In the genomic region with DNA sequence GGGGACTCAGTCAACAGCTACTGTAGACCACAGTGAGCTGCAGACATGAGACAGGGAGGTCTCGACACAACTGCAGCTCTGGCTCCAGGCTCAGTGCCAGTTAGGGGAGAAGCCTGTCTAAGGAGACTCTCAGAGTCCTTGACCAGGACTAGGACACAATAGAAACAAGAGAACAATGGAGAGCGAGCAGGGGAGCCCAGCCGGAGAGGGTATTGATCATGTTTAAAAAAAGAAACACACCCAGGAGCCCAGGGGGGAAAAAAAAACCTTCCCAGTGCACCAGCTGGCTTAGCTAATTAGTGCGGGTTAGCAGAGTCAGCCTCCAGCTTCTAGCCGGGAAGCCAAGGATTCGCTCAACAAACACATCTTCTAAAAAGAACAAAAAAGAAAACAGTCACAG, we compare ENCODE assay signal across 17 mouse cellular contexts.
A peak's percentile ranks its signal among the peaks of the same experiment; 100 is the strongest.
DNase-seq lines count a peak whose midpoint lies in the region; ATAC-seq and TF ChIP-seq lines count a peak whose summit lies in the region.
"Had no signal": no experiment of that assay in that cellular context is flagged by ENCODE, and none has a peak within 500 bp of the region (broad histone marks: within the 10 kb centered on the region; RNA-seq: fewer than 3 reads in every experiment).

No protein-coding gene starts in this region.

- WGBS in embryonic facial prominence, embryonic 14.5 days: 14% methylated on average over 6 of the region's 6 CpGs

- H3K4me1 ChIP-seq in ES-E14 (ENCODE audit: control insufficient read depth in 2 of 2, insufficient read depth in 2 of 2, low read length in 2 of 2, poor library complexity in 1 of 2): no peaks in the 10 kb centered on the region
- H3K4me1 ChIP-seq in embryonic facial prominence, embryonic 14.5 days (ENCODE audit: control insufficient read depth, insufficient read depth, low read length): no peaks in the 10 kb centered on the region
- H3K4me1 ChIP-seq: liver, embryonic 13.5 days had no signal

- in situ Hi-C loops in ES-E14 (cut with MboI; ENCODE audit: low sequenced_read_pairs in 2 of 2, unreplicated experiment in 2 of 2): no loop called here

- no peaks in the 10 kb centered on the region for H3K9me3 ChIP-seq in ES-E14 (ENCODE audit: control insufficient read depth, insufficient read depth, low read depth, low read length)
- H3K9me3 ChIP-seq in embryonic facial prominence, embryonic 14.5 days (ENCODE audit: control insufficient read depth, low read length): no peaks in the 10 kb centered on the region
- H3K9me3 ChIP-seq: liver, embryonic 13.5 days had no signal

- no peaks in the 10 kb centered on the region for H3K36me3 ChIP-seq in ES-E14 (ENCODE audit: control insufficient read depth, insufficient read depth, low read length, poor library complexity, severe bottlenecking)
- no peaks in the 10 kb centered on the region for H3K36me3 ChIP-seq in embryonic facial prominence, embryonic 14.5 days (ENCODE audit: control insufficient read depth, insufficient read depth, low read length)
- H3K36me3 ChIP-seq: liver, embryonic 13.5 days had no signal

- peak; percentile 15 to 38 for DNase-seq in layer of hippocampus, adult 18-20 months (ENCODE audit: low spot score in 2 of 2)
- no peak for DNase-seq in layer of hippocampus, adult 11-12 months (ENCODE audit: low spot score)
- DNase-seq in ES-CJ7 (ENCODE audit: low read depth, low spot score) (peak; percentile 59), ES-E14 (ENCODE audit: low read depth, low spot score) (peak; percentile 20)
- peak; percentile 34 for DNase-seq in embryonic facial prominence, embryonic 14.5 days (ENCODE audit: low spot score)
- DNase-seq in urinary bladder, postnatal 25 days (ENCODE audit: low spot score): no peak
- no peak for DNase-seq in frontal cortex, postnatal 14 days (ENCODE audit: low spot score in 2 of 2)
- DNase-seq: adrenal gland, postnatal 25 days; heart, adult 11 months; heart, postnatal 14 days; kidney, adult 18-20 months; left cerebral cortex, postnatal 4 days; liver, embryonic 13.5 days; lung, postnatal 4 days; spleen, adult 18-20 months; thymus, adult 18-20 months had no signal

- no peaks in the 10 kb centered on the region for H3K27me3 ChIP-seq in embryonic facial prominence, embryonic 14.5 days (replicated peaks; ENCODE audit: control insufficient read depth, insufficient read depth, low read length)
- H3K27me3 ChIP-seq: liver, embryonic 13.5 days had no signal

- H3K9ac ChIP-seq in ES-E14 (ENCODE audit: insufficient read depth, low read depth, low read length, poor library complexity, severe bottlenecking): no peak overlapping the region
- H3K9ac ChIP-seq in embryonic facial prominence, embryonic 14.5 days (ENCODE audit: low read depth, low read length): no peak overlapping the region
- H3K9ac ChIP-seq: liver, embryonic 13.5 days had no signal

- no peak overlapping the region for H3K4me3 ChIP-seq in ES-E14 (ENCODE audit: insufficient read depth in 1 of 2, low read depth in 1 of 2, low read length in 2 of 2, poor library complexity in 1 of 2, severe bottlenecking in 1 of 2)
- H3K4me3 ChIP-seq in embryonic facial prominence, embryonic 14.5 days (ENCODE audit: low read depth, low read length): no peak overlapping the region
- H3K4me3 ChIP-seq: liver, embryonic 13.5 days had no signal

- ATAC-seq in embryonic facial prominence, embryonic 14.5 days (ENCODE audit: low read depth): no peak
- no peak for ATAC-seq in CD4-positive, CD25-positive, alpha-beta regulatory T cell, adult 4 months

- no peak overlapping the region for H3K27ac ChIP-seq in ES-E14 (ENCODE audit: insufficient read depth, low read depth, low read length, poor library complexity, severe bottlenecking)
- no peak overlapping the region for H3K27ac ChIP-seq in embryonic facial prominence, embryonic 14.5 days (replicated peaks; ENCODE audit: low read depth, low read length)
- H3K27ac ChIP-seq: liver, embryonic 13.5 days had no signal

- H3K4me2 ChIP-seq in embryonic facial prominence, embryonic 14.5 days (ENCODE audit: low read depth, low read length): no peak overlapping the region
- H3K4me2 ChIP-seq: liver, embryonic 13.5 days had no signal

TF ChIP-seq in ES-E14, 5 proteins besides CTCF, POLR2A, EP300 and RAD21:
- TF ChIP-seq HCFC1 (IDR thresholded peaks at IDR 0.05; ENCODE audit: borderline replicate concordance, insufficient read depth, low read length): no peak
- TF ChIP-seq ZNF384 (IDR thresholded peaks at IDR 0.05; ENCODE audit: low read depth, low read length): peak; percentile 92

Comparison
In these comparisons a context has a peak if more than half of its experiments do, and no peak if none do; other contexts are left out.
1. DNase-seq: peak in layer of hippocampus, adult 18-20 months (2 of 2), ES-CJ7 (single experiment), ES-E14 (single experiment) and embryonic facial prominence, embryonic 14.5 days (single experiment); none in layer of hippocampus, adult 11-12 months (single experiment), urinary bladder, postnatal 25 days (single experiment) and frontal cortex, postnatal 14 days (0 of 2).